Mouse (Mus musculus) embryonic stem cell, embryonic (primary cell): ENCODE results near the gene Chsy1.

Source experiments
- CTCF ChIA-PET, 4 experiments: fragments of 300-600 bp in 2 of 4; fragments of 350-600 bp in 2 of 4; sonication (Branson Sonifier 250); formaldehyde crosslinking; loops; one replicate each; lab custom pipeline; 2022; ENCODE audit warnings: inconsistent platforms in 2 of 4; lab: Charles Lee
- POLR2A ChIA-PET, 4 experiments: fragments of 300-600 bp in 2 of 4; fragments of 350-600 bp in 2 of 4; sonication (Branson Sonifier 250); formaldehyde crosslinking; loops; one replicate each; lab custom pipeline; 2022; ENCODE audit warnings: antibody characterized with exemption in 4 of 4, inconsistent platforms in 1 of 4; lab: Charles Lee

The Chsy1 gene

GRCm38 (mm10) chr7:66179120-66179581, 69.8 kb downstream of the Chsy1 start:
- POLR2A ChIA-PET: interaction anchor here in 1 of 4 experiments (1.4 kb wide), 1 partner anchor 100 kb away, joined by 4 read pairs; the partner anchor contains the start of gene Selenos
- CTCF ChIA-PET: no interaction called here

GRCm38 (mm10) chr7:66179711-66180110, 70.4 kb downstream of the Chsy1 start:
- ChIA-PET POLR2A (interaction anchor here in 1 of 4 experiments (1.4 to 1.6 kb wide), 2 partner anchors 10 to 100 kb away, joined by 4 to 5 read pairs; partner anchors contain the start of gene Selenos), CTCF (no interaction called here)

GRCm38 (mm10) chr7:66180260-66180659, 70.9 kb downstream of the Chsy1 start:
- ChIA-PET CTCF (no interaction called here), POLR2A (interaction anchor here in 2 of 4 experiments (0.9 to 1.6 kb wide), 4 partner anchors 9 to 101 kb away, joined by 3 to 5 read pairs (median 4); partner anchors contain the start of gene Selenos (in 1 of the 2))

GRCm38 (mm10) chr7:66180711-66181365, 71.5 kb downstream of the Chsy1 start:
- ChIA-PET CTCF (interaction anchor here in 3 of 4 experiments (0.6 to 0.7 kb wide), 3 partner anchors 32 to 129 kb away, joined by 3 read pairs; no protein-coding TSS in a partner anchor), POLR2A (interaction anchor here in 2 of 4 experiments (0.9 to 1.6 kb wide), 6 partner anchors 9 to 469 kb away, joined by 3 to 5 read pairs (median 4); partner anchors contain the start of gene Selenos (in 1 of the 2))

- POLR2A ChIA-PET: interaction anchor here in 2 of 4 experiments (0.7 to 1.1 kb wide), 2 partner anchors 45 to 74 kb away, joined by 3 read pairs; no protein-coding TSS in a partner anchor
- CTCF ChIA-PET: interaction anchor here (0.6 to 1.0 kb wide), 6 partner anchors 73 to 1264 kb away, joined by 3 to 5 read pairs (median 3); partner anchors contain the start of gene Chsy1 (in 1 of the 4)
Measured at GRCm38 (mm10) chr7:66182075-66182715, 72.9 kb downstream of the Chsy1 start.

- POLR2A ChIA-PET: interaction anchor here in 3 of 4 experiments (0.6 to 1.0 kb wide), 3 partner anchors 10 to 67 kb away, joined by 3 to 4 read pairs (median 3); no protein-coding TSS in a partner anchor
- CTCF ChIA-PET: interaction anchor here in 3 of 4 experiments (0.5 to 1.0 kb wide), 5 partner anchors 82 to 658 kb away, joined by 3 to 20 read pairs (median 4); no protein-coding TSS in a partner anchor
Measured at GRCm38 (mm10) chr7:66183404-66183803, 74.1 kb downstream of the Chsy1 start.

- ChIA-PET POLR2A (interaction anchor here in 3 of 4 experiments (0.5 to 1.0 kb wide), 3 partner anchors 11 to 1976 kb away, joined by 3 read pairs; no protein-coding TSS in a partner anchor), CTCF (interaction anchor here in 1 of 4 experiments (0.5 kb wide), 1 partner anchor 93 kb away, joined by 8 read pairs; no protein-coding TSS in a partner anchor)
Measured at GRCm38 (mm10) chr7:66184026-66184425, 74.7 kb downstream of the Chsy1 start.

- ChIA-PET POLR2A (no interaction called here), CTCF (no interaction called here)
Measured at GRCm38 (mm10) chr7:66185370-66185769, 76.1 kb downstream of the Chsy1 start.

GRCm38 (mm10) chr7:66187581-66188231, 78.4 kb downstream of the Chsy1 start:
- ChIA-PET POLR2A (no interaction called here), CTCF (no interaction called here)

- CTCF ChIA-PET: interaction anchor here in 3 of 4 experiments (0.6 to 0.8 kb wide), 3 partner anchors 14 to 494 kb away, joined by 3 read pairs; no protein-coding TSS in a partner anchor
Measured at GRCm38 (mm10) chr7:66190385-66190784, 81.1 kb downstream of the Chsy1 start.

GRCm38 (mm10) chr7:66194511-66194910, 85.2 kb downstream of the Chsy1 start:
- CTCF ChIA-PET: interaction anchor here in 1 of 4 experiments (0.8 kb wide), 1 partner anchor 93 kb away, joined by 4 read pairs; no protein-coding TSS in a partner anchor

More at GRCm38 (mm10) chr7:66190385-66190784, 81.1 kb downstream of the Chsy1 start:
- POLR2A ChIA-PET: interaction anchor here in 1 of 4 experiments (1.0 kb wide), 1 partner anchor 10 kb away, joined by 5 read pairs; no protein-coding TSS in a partner anchor

GRCm38 (mm10) chr7:66195881-66196280, 86.6 kb downstream of the Chsy1 start:
- ChIA-PET POLR2A (interaction anchor here in 2 of 4 experiments (0.6 to 0.7 kb wide), 3 partner anchors 78 to 1923 kb away, joined by 3 to 6 read pairs (median 3); no protein-coding TSS in a partner anchor), CTCF (no interaction called here)

More at GRCm38 (mm10) chr7:66194511-66194910, 85.2 kb downstream of the Chsy1 start:
- POLR2A ChIA-PET: no interaction called here

GRCm38 (mm10) chr7:66196609-66197445, 87.5 kb downstream of the Chsy1 start:
- ChIA-PET CTCF (no interaction called here), POLR2A (interaction anchor here in 3 of 4 experiments (0.6 to 0.7 kb wide), 4 partner anchors 79 to 1983 kb away, joined by 3 to 6 read pairs (median 3); no protein-coding TSS in a partner anchor)

GRCm38 (mm10) chr7:66198416-66198815, 89.1 kb downstream of the Chsy1 start:
- POLR2A ChIA-PET: interaction anchor here in 1 of 4 experiments (1.7 kb wide), 1 partner anchor 88 kb away, joined by 3 read pairs; no protein-coding TSS in a partner anchor
- CTCF ChIA-PET: no interaction called here

- CTCF ChIA-PET: no interaction called here
- POLR2A ChIA-PET: interaction anchor here in 1 of 4 experiments (1.3 to 1.7 kb wide), 2 partner anchors 32 to 89 kb away, joined by 3 to 5 read pairs; no protein-coding TSS in a partner anchor
Measured at GRCm38 (mm10) chr7:66199391-66199831, 90.1 kb downstream of the Chsy1 start.

- ChIA-PET CTCF (no interaction called here), POLR2A (interaction anchor here in 1 of 4 experiments (1.1 to 1.3 kb wide), 2 partner anchors 17 to 31 kb away, joined by 3 to 5 read pairs; no protein-coding TSS in a partner anchor)
Measured at GRCm38 (mm10) chr7:66200383-66200782, 91.1 kb downstream of the Chsy1 start.
